Mouse (Mus musculus) MEL (cell line): ENCODE measurements around the gene Dhps.

Experiments used
- CTCF ChIP-seq, 3 experiments: IDR thresholded peaks in 2 of 3; conservative IDR thresholded peaks in 1 of 3; 2 replicates each; pipeline ENCODE4 v1.5.1; 2011 to 2012; ENCODE audit warnings: low read length in 3 of 3, low read depth in 2 of 3, mild to moderate bottlenecking in 2 of 3, improper control_type of control experiment in 1 of 3, inconsistent platforms in 1 of 3, mixed read lengths in 1 of 3, moderate library complexity in 1 of 3; ENCODE audit not compliant: control insufficient read depth in 1 of 3, insufficient read depth in 1 of 3, poor library complexity in 1 of 3, severe bottlenecking in 1 of 3
- GATA1 ChIP-seq: IDR thresholded peaks from 2 replicates; pipeline ENCODE4 v1.6.1; 2011; ENCODE audit warnings: low read depth, low read length, improper control_type of control experiment
- JUND ChIP-seq: IDR thresholded peaks from 2 replicates; pipeline ENCODE4 v1.6.1; 2011; ENCODE audit warnings: low read depth, mild to moderate bottlenecking, improper control_type of control experiment, low read length
- MAFK ChIP-seq: IDR thresholded peaks from 2 replicates; pipeline ENCODE4 v1.6.1; 2011; ENCODE audit warnings: low read depth, mild to moderate bottlenecking, low read length, improper control_type of control experiment, borderline replicate concordance
- MAX ChIP-seq: IDR thresholded peaks from 2 replicates; pipeline ENCODE4 v1.6.1; 2011; ENCODE audit warnings: low read length, improper control_type of control experiment
- MAZ ChIP-seq: IDR thresholded peaks from 2 replicates; pipeline ENCODE4 v1.6.1; 2012; ENCODE audit warnings: low read depth, mild to moderate bottlenecking, inconsistent platforms, low read length, improper control_type of control experiment
- POLR2A ChIP-seq, 2 experiments: IDR thresholded peaks; 2 replicates each; pipeline ENCODE4 v1.6.1; 2011 to 2012; ENCODE audit warnings: low read length in 2 of 2, mild to moderate bottlenecking in 2 of 2, control low read depth in 1 of 2, improper control_type of control experiment in 1 of 2, low read depth in 1 of 2, moderate library complexity in 1 of 2; ENCODE audit not compliant: control insufficient read depth in 1 of 2, insufficient read depth in 1 of 2, poor library complexity in 1 of 2
- POLR2AphosphoS5 ChIP-seq: IDR thresholded peaks from 2 replicates; pipeline ENCODE4 v1.6.1; 2012; ENCODE audit warnings: low read depth, borderline replicate concordance, mild to moderate bottlenecking, inconsistent platforms, low read length, moderate library complexity, mixed read lengths
- RCOR1 ChIP-seq: IDR thresholded peaks from 2 replicates; pipeline ENCODE4 v1.6.1; 2012; ENCODE audit warnings: low read depth, mild to moderate bottlenecking, inconsistent platforms, low read length, improper control_type of control experiment
- TCF12 ChIP-seq: IDR thresholded peaks from 2 replicates; pipeline ENCODE4 v1.6.1; 2014; ENCODE audit warnings: low read depth, mild to moderate bottlenecking, inconsistent platforms, low read length, improper control_type of control experiment, moderate library complexity
- ZC3H11A ChIP-seq: IDR thresholded peaks from 2 replicates; pipeline ENCODE4 v1.6.1; 2012; ENCODE audit warnings: low read depth, mild to moderate bottlenecking, inconsistent platforms, low read length, improper control_type of control experiment
- ZKSCAN1 ChIP-seq: IDR thresholded peaks from 2 replicates; pipeline ENCODE4 v1.6.1; 2012; ENCODE audit warnings: low read depth, mild to moderate bottlenecking, inconsistent platforms, low read length, improper control_type of control experiment, moderate library complexity

- TF ChIP-seq MAX (peak; percentile 82), ZKSCAN1 (no peak), MAFK (no peak), POLR2A (IDR thresholded peaks at IDR 0.05; ENCODE audit: control insufficient read depth in 1 of 2, insufficient read depth in 1 of 2, low read depth in 1 of 2, low read length in 2 of 2, poor library complexity in 1 of 2) (peak; percentile 65 to 91), CTCF (IDR thresholded peaks at IDR 0.05 in 2 of 3, conservative IDR thresholded peaks at IDR 0.05 in 1 of 3; ENCODE audit: control insufficient read depth in 1 of 3, insufficient read depth in 1 of 3, low read depth in 2 of 3, low read length in 3 of 3, poor library complexity in 1 of 3, severe bottlenecking in 1 of 3) (no peak), TCF12 (peak; percentile 35; the same call in 1 of the 2 replicates), JUND (no peak), RCOR1 (no peak), POLR2AphosphoS5 (no peak), ZC3H11A (no peak), GATA1 (0 out of 2 replicates have a peak, but pooled peaks have one; percentile 31), MAZ (no peak)
These were observed 46.2 kb upstream of the Dhps start, which contains the start of gene Asna1 for GRCm38 (mm10) chr8:85025098-85025932.
